ENCODE assay signal across 8 mouse cellular contexts in genomic region chr12:70227121-70227932, GRCm38 (mm10). TPM values are rescaled to one million over a fixed set of nuclear protein-coding genes. Genes with fewer than 3 reads are reported as not detected.
A peak's percentile ranks its signal among the peaks of the same experiment; 100 is the strongest.
DNase-seq lines count a peak whose midpoint lies in the region; ATAC-seq lines count a peak whose summit lies in the region.

No protein-coding gene starts in this region.

- ATAC-seq in megakaryocyte-erythroid progenitor cell, adult 5-6 weeks (replicated peaks; ENCODE audit: low FRiP score, low TSS enrichment, poor library complexity, severe bottlenecking), result peak; percentile 87
- ATAC-seq in activated CD4-positive, CD25-positive, alpha-beta regulatory T cell, adult 4 months, result no peak

- intact Hi-C loops in heart, postnatal 10 days (cut with DNase I), result no loop called here

- peak; percentile 46 to 47 for DNase-seq in right cerebral cortex, postnatal 10 days (ENCODE audit: low spot score in 2 of 2)
- no peak for DNase-seq in right cerebral cortex, postnatal 14 days
- peak; percentile 36 for DNase-seq in fibroblast of lung, adult 2 months (ENCODE audit: low read depth)
- peak; percentile 79 to 87 for DNase-seq in heart, postnatal 10 days
- peak; percentile 86 to 91 for DNase-seq in kidney, postnatal 4 days
- DNase-seq in spleen, adult 18-20 months, result peak; percentile 55 to 57

RNA-seq across cellular contexts. Expression of gene Pygl, which starts 4.0 kb away (rescaled TPM):
- 10 to 100 TPM in 1 of 2 experiments, 1 to 10 TPM in 1; 8.6 to 13.0 TPM for total RNA-seq in heart, postnatal 10 days (2021)
- 15.8 and 27.6 TPM in 2 replicates for total RNA-seq in megakaryocyte-erythroid progenitor cell, adult 5-6 weeks (2014; fragmentation: Nextera tagmentation)
- total RNA-seq in megakaryocyte-erythroid progenitor cell, adult 5-6 weeks (2017), result 32.5 and 34.3 TPM in 2 replicates
- polyA plus RNA-seq in activated CD4-positive, CD25-positive, alpha-beta regulatory T cell, adult 4 months (2017; shearing (Covaris generic)), result under 1 TPM; 0.17 to 0.42 TPM
